Mouse (Mus musculus) forebrain, embryonic 11.5 days (tissue): ENCODE measurements at regions not wholly inside any gene's neighbourhood (a gene's known extent, or its start where the extent isn't known, plus 50 kb on each side); places are given as distances from the start of the nearest gene placed in this dataset.

Experiments
- ATAC-seq: fragments of 200-750 bp; cut with Nextera tagmentation; replicated peaks from 2 replicates; pipeline ENCODE4 v1.8.0; 2017; ENCODE audit warnings: moderate TSS enrichment; ENCODE audit not compliant: low FRiP score
- DNase-seq: peaks from one replicate; pipeline ENCODE4 v3.0.0-alpha.2; 2017; ENCODE audit warnings: low spot score
- H3K27ac ChIP-seq: fragments of 300-500 bp; sonication (generic); 2 replicates; pipeline ENCODE4 v1.5.1; 2014; ENCODE audit warnings: low read depth, low read length
- H3K27me3 ChIP-seq: fragments of 300-500 bp; sonication (generic); 2 replicates; pipeline ENCODE4 v1.6.1; 2014; ENCODE audit warnings: mild to moderate bottlenecking, low read length, mixed read lengths; ENCODE audit not compliant: control insufficient read depth, insufficient read depth
- H3K36me3 ChIP-seq: fragments of 300-500 bp; sonication (generic); 2 replicates; pipeline ENCODE4 v1.6.1; 2014; ENCODE audit warnings: mild to moderate bottlenecking, low read length, moderate library complexity, mixed read lengths; ENCODE audit not compliant: control insufficient read depth, insufficient read depth
- H3K4me1 ChIP-seq: fragments of 300-500 bp; sonication (generic); replicated peaks from 2 replicates; pipeline ENCODE4 v1.6.1; 2014; ENCODE audit warnings: low read length, mixed read lengths; ENCODE audit not compliant: control insufficient read depth, insufficient read depth
- H3K4me2 ChIP-seq: fragments of 300-500 bp; sonication (generic); 2 replicates; pipeline ENCODE4 v1.6.1; 2014; ENCODE audit warnings: low read depth, mild to moderate bottlenecking, low read length, moderate library complexity, mixed read lengths; ENCODE audit not compliant: severe bottlenecking
- H3K4me3 ChIP-seq: fragments of 300-500 bp; sonication (generic); 2 replicates; pipeline ENCODE4 v1.5.1; 2014; ENCODE audit warnings: low read depth, low read length
- H3K9ac ChIP-seq: fragments of 300-500 bp; sonication (generic); 2 replicates; pipeline ENCODE4 v1.6.1; 2014; ENCODE audit warnings: low read length
- H3K9me3 ChIP-seq: fragments of 300-500 bp; sonication (generic); 2 replicates; pipeline ENCODE4 v1.6.1; 2016; ENCODE audit warnings: low read length, mixed read lengths; ENCODE audit not compliant: control insufficient read depth
- WGBS: fragments of 180-500 bp; shearing (Covaris S2); extraction: QIAGEN DNeasy Blood & Tissue Kit; methylation state at CpG from one replicate; pipeline ENCODE4 v1.1.7; 2014; 5-methylcytosine and 5-hydroxymethylcytosine counted together

GRCm38 (mm10) chr2:78427659-78428336 is 440.1 kb upstream of the Ube2e3 start:
- Histone ChIP-seq H3K27me3 (no peaks in the 10 kb centered on the region), H3K27ac (no peak overlapping the region), H3K4me1 (no peaks in the 10 kb centered on the region), H3K4me2 (no peak overlapping the region), H3K36me3 (no peaks in the 10 kb centered on the region), H3K9me3 (no peaks in the 10 kb centered on the region), H3K9ac (no peak overlapping the region), H3K4me3 (no peak overlapping the region)
- ATAC-seq (peak; percentile 70; the same call in 1 of the 2 replicates), DNase-seq (no peak)

- WGBS: 73% methylated on average over 3 of the region's 3 CpGs
- Histone ChIP-seq H3K4me3 (no peak overlapping the region), H3K4me2 (no peak overlapping the region), H3K27me3 (no peaks in the 10 kb centered on the region), H3K27ac (no peak overlapping the region), H3K9ac (no peak overlapping the region), H3K36me3 (no peaks in the 10 kb centered on the region), H3K4me1 (no peaks in the 10 kb centered on the region), H3K9me3 (no peaks in the 10 kb centered on the region)
- no peak for DNase-seq
- ATAC-seq: no peak
Observed at GRCm38 (mm10) chr2:78418561-78419338, 449.2 kb upstream of the Ube2e3 start.

DNA sequence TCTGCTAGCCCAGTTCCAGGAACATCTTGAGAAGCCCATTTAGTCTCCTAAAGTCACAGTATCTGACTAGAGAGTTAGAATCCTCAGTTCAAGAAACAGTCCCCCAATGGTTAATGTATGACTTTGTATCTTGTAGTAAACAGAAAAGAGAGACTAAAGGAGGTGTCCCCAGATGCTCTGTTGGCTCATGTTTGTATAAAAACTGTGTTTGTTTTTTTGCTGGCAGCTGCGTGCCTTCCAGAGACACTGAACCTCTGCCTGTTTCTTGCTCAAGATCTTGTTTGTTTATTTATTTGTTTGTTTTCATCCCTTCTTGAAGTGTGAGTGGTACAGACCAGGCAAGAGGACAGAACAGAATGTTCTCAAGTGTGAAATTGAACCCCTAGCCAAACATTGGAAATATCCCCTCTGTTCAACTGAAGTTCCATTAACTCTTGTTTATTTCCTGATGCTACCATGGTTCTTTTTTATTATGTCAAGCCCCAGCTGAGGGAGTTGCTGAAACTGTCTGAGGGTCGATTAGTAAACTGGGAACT is 451.3 kb upstream of the Ube2e3 start:
- H3K9ac ChIP-seq: no peak overlapping the region
- H3K9me3 ChIP-seq: no peaks in the 10 kb centered on the region
- no peak overlapping the region for H3K4me2 ChIP-seq
- DNase-seq (no peak), ATAC-seq (no peak)
- H3K27me3 ChIP-seq: no peaks in the 10 kb centered on the region
- no peaks in the 10 kb centered on the region for H3K4me1 ChIP-seq
- H3K36me3 ChIP-seq: no peaks in the 10 kb centered on the region
- H3K4me3 ChIP-seq: no peak overlapping the region
- no peak overlapping the region for H3K27ac ChIP-seq
- WGBS: 74% methylated on average over 2 of the region's 2 CpGs

GRCm38 (mm10) chr2:78412985-78413384 is 454.9 kb upstream of the Ube2e3 start:
- H3K9me3 ChIP-seq: no peaks in the 10 kb centered on the region
- H3K9ac ChIP-seq: no peak overlapping the region
- no peak overlapping the region for H3K27ac ChIP-seq
- no peak for ATAC-seq
- no peak overlapping the region for H3K4me2 ChIP-seq
- no peaks in the 10 kb centered on the region for H3K4me1 ChIP-seq
- H3K36me3 ChIP-seq: no peaks in the 10 kb centered on the region
- WGBS: 91% methylated on average over 4 of the region's 4 CpGs
- no peak for DNase-seq
- H3K27me3 ChIP-seq: no peaks in the 10 kb centered on the region
- H3K4me3 ChIP-seq: no peak overlapping the region

DNA sequence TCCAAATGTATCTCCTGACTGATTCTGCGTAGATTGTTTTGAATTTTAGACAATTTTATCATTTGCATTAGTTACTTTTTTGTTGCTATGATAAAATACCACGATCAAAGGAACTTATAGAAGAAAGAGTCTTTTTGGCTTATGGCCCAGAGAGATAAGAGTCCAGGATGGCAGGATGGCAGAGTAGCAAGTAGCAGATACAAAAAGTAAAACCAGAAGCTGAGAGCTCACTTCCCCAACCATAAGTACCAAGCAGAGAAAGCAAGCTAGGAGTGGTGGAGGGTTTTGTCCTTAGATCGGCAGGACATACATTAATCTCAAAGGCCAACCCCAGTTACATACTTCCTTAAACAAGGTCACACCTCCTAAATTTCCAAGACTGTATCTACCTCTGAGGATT is 457.7 kb upstream of the Cwc22 start:
- Histone ChIP-seq H3K36me3 (no peaks in the 10 kb centered on the region), H3K27ac (no peak overlapping the region), H3K27me3 (no peaks in the 10 kb centered on the region), H3K9me3 (no peaks in the 10 kb centered on the region), H3K4me3 (no peak overlapping the region), H3K4me1 (no peaks in the 10 kb centered on the region), H3K4me2 (no peak overlapping the region), H3K9ac (no peak overlapping the region)
- 89% methylated on average over 3 of the region's 3 CpGs for WGBS
- ATAC-seq: no peak
- DNase-seq: no peak

GRCm38 (mm10) chr2:78399236-78399635 is 453.1 kb upstream of the Cwc22 start:
- no peaks in the 10 kb centered on the region for H3K36me3 ChIP-seq
- H3K9me3 ChIP-seq: no peaks in the 10 kb centered on the region
- H3K9ac ChIP-seq: no peak overlapping the region
- H3K27ac ChIP-seq: no peak overlapping the region
- H3K4me2 ChIP-seq: no peak overlapping the region
- no peaks in the 10 kb centered on the region for H3K27me3 ChIP-seq
- DNase-seq (no peak), ATAC-seq (no peak; the same call in 1 of the 2 replicates)
- H3K4me1 ChIP-seq: no peaks in the 10 kb centered on the region
- no peak overlapping the region for H3K4me3 ChIP-seq

DNA sequence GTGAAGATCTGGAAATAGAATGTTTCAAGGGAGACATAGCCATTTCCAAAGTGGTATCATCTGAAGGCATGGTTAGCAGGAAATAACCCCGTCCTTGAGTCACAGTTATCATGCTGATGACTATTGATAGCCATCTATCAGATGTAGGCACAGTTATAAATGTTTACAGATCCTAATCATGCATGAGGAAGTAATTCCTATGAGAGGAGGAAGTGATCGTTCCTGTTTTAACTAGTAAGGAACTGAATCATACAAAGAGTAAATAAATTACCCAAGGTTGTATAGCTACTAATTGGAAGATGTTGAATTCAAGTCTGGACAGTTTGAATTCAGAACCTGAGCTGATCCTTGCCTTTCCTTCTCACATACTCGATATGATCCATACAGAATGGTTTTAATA is 450.7 kb upstream of the Cwc22 start:
- Histone ChIP-seq H3K36me3 (no peaks in the 10 kb centered on the region), H3K9me3 (no peaks in the 10 kb centered on the region), H3K27ac (no peak overlapping the region), H3K27me3 (no peaks in the 10 kb centered on the region), H3K4me1 (no peaks in the 10 kb centered on the region), H3K9ac (no peak overlapping the region), H3K4me2 (no peak overlapping the region), H3K4me3 (no peak overlapping the region)
- ATAC-seq (no peak), DNase-seq (no peak)
- 86% methylated on average over 3 of the region's 3 CpGs for WGBS

GRCm38 (mm10) chr2:78393090-78393489 is 446.9 kb upstream of the Cwc22 start:
- no peak for DNase-seq
- ATAC-seq: no peak
- Histone ChIP-seq H3K27me3 (no peaks in the 10 kb centered on the region), H3K27ac (no peak overlapping the region), H3K9ac (no peak overlapping the region), H3K4me3 (no peak overlapping the region), H3K4me1 (no peaks in the 10 kb centered on the region), H3K9me3 (no peaks in the 10 kb centered on the region), H3K4me2 (no peak overlapping the region), H3K36me3 (no peaks in the 10 kb centered on the region)
- 84% methylated on average over 4 of the region's 4 CpGs for WGBS

DNA sequence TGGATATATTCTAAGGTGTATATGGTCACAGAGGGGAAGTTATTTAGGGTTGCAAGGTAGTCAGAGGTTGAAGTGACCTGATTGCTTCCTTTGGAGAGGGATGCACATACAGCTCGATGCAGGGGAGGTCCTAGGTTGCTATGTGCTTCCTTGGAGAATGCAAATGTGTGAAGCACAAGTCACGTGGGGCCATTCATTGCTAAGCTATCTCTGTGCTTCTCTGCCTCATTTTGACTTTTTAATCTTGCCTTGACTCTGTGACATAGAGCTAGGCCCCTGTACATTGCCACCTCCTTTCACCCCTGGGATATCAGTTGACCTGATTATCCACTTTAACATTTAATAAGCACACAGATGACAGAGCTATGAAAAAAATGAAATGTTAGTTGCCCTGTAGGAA is 446.2 kb upstream of the Cwc22 start:
- Histone ChIP-seq H3K4me1 (no peaks in the 10 kb centered on the region), H3K27me3 (no peaks in the 10 kb centered on the region), H3K4me3 (no peak overlapping the region), H3K4me2 (no peak overlapping the region), H3K9me3 (no peaks in the 10 kb centered on the region), H3K9ac (no peak overlapping the region), H3K27ac (no peak overlapping the region), H3K36me3 (no peaks in the 10 kb centered on the region)
- DNase-seq (no peak), ATAC-seq (no peak)
- 66% methylated on average over 2 of the region's 2 CpGs for WGBS
